Mouse (Mus musculus) MEL (cell line): ENCODE results near the gene Vasn. TPM values are rescaled to one million over a fixed set of nuclear protein-coding genes. Genes with fewer than 3 reads are reported as not detected.

Source experiments
- DNase-seq: peaks from one replicate; pipeline ENCODE4 v3.0.0; 2011; ENCODE audit warnings: low read depth, low spot score
- H3K27ac ChIP-seq: 2 replicates; pipeline ENCODE4 v1.5.1; 2012; ENCODE audit warnings: low read depth, mild to moderate bottlenecking, control low read depth, low read length, moderate library complexity; ENCODE audit not compliant: control insufficient read depth
- H3K27me3 ChIP-seq, 2 experiments: fragments of 150-350 bp in 1 of 2; sonication (generic) in 1 of 2; 2 replicates each; pipeline ENCODE4 v1.6.1; 2012; ENCODE audit warnings: low read length in 2 of 2, mild to moderate bottlenecking in 2 of 2, improper control_type of control experiment in 1 of 2, moderate library complexity in 1 of 2; ENCODE audit not compliant: insufficient read depth in 2 of 2, control insufficient read depth in 1 of 2
- H3K36me3 ChIP-seq, 2 experiments: 2 replicates each; pipeline ENCODE4 v1.6.1; 2012 to 2014; ENCODE audit warnings: low read length in 2 of 2, improper control_type of control experiment in 1 of 2, inconsistent platforms in 1 of 2, mild to moderate bottlenecking in 1 of 2; ENCODE audit not compliant: insufficient read depth in 2 of 2, control insufficient read depth in 1 of 2
- H3K4me1 ChIP-seq, 2 experiments: fragments of 150-350 bp in 1 of 2; sonication (generic) in 1 of 2; 2 replicates each; pipeline ENCODE4 v1.6.1; 2012; ENCODE audit warnings: low read length in 2 of 2, improper control_type of control experiment in 1 of 2, mild to moderate bottlenecking in 1 of 2; ENCODE audit not compliant: insufficient read depth in 2 of 2, control insufficient read depth in 1 of 2
- H3K4me3 ChIP-seq, 2 experiments: fragments of 150-350 bp in 1 of 2; sonication (generic) in 1 of 2; 2 replicates each; pipeline ENCODE4 v1.5.1; 2012; ENCODE audit warnings: low read depth in 2 of 2, low read length in 2 of 2, mild to moderate bottlenecking in 2 of 2, moderate library complexity in 2 of 2, control low read depth in 1 of 2, improper control_type of control experiment in 1 of 2; ENCODE audit not compliant: control insufficient read depth in 1 of 2, insufficient read depth in 1 of 2
- H3K79me2 ChIP-seq: 2 replicates; pipeline ENCODE4 v1.6.1; 2012; ENCODE audit warnings: mild to moderate bottlenecking, low read length, moderate library complexity; ENCODE audit not compliant: control insufficient read depth, poor library complexity, insufficient read depth
- H3K9ac ChIP-seq: 2 replicates; pipeline ENCODE4 v1.6.1; 2012; ENCODE audit warnings: low read depth, mild to moderate bottlenecking, control low read depth, low read length, moderate library complexity; ENCODE audit not compliant: control insufficient read depth, poor library complexity, severe bottlenecking
- H3K9me3 ChIP-seq: fragments of 150-350 bp; sonication (generic); replicated peaks from 2 replicates; pipeline ENCODE4 v1.6.1; 2012; ENCODE audit warnings: mild to moderate bottlenecking, low read length, improper control_type of control experiment, moderate library complexity; ENCODE audit not compliant: insufficient read depth
- BHLHE40 ChIP-seq: IDR thresholded peaks from 2 replicates; pipeline ENCODE4 v1.6.1; 2012; ENCODE audit warnings: low read depth, mild to moderate bottlenecking, inconsistent platforms, low read length, improper control_type of control experiment, borderline replicate concordance
- CHD1 ChIP-seq: IDR thresholded peaks from 2 replicates; pipeline ENCODE4 v1.6.1; 2012; ENCODE audit warnings: low read depth, mild to moderate bottlenecking, inconsistent platforms, low read length, improper control_type of control experiment
- CTCF ChIP-seq, 3 experiments: IDR thresholded peaks in 2 of 3; conservative IDR thresholded peaks in 1 of 3; 2 replicates each; pipeline ENCODE4 v1.5.1; 2011 to 2012; ENCODE audit warnings: low read length in 3 of 3, low read depth in 2 of 3, mild to moderate bottlenecking in 2 of 3, improper control_type of control experiment in 1 of 3, inconsistent platforms in 1 of 3, mixed read lengths in 1 of 3, moderate library complexity in 1 of 3; ENCODE audit not compliant: control insufficient read depth in 1 of 3, insufficient read depth in 1 of 3, poor library complexity in 1 of 3, severe bottlenecking in 1 of 3
- EP300 ChIP-seq, 2 experiments: IDR thresholded peaks; 2 replicates each; pipeline ENCODE4 v1.6.1; 2011; ENCODE audit warnings: improper control_type of control experiment in 2 of 2, low read length in 2 of 2, low read depth in 1 of 2, mild to moderate bottlenecking in 1 of 2
- ETS1 ChIP-seq: IDR thresholded peaks from 2 replicates; pipeline ENCODE4 v1.6.1; 2012; ENCODE audit warnings: low read depth, mild to moderate bottlenecking, inconsistent platforms, low read length, improper control_type of control experiment, moderate library complexity
- GABPA ChIP-seq: IDR thresholded peaks from 2 replicates; pipeline ENCODE4 v1.6.1; 2012; ENCODE audit warnings: low read depth, mild to moderate bottlenecking, inconsistent platforms, low read length, improper control_type of control experiment, moderate library complexity
- GATA1 ChIP-seq: IDR thresholded peaks from 2 replicates; pipeline ENCODE4 v1.6.1; 2011; ENCODE audit warnings: low read depth, low read length, improper control_type of control experiment
- HCFC1 ChIP-seq: IDR thresholded peaks from 2 replicates; pipeline ENCODE4 v1.6.1; 2012; ENCODE audit warnings: low read depth, mild to moderate bottlenecking, inconsistent platforms, low read length, improper control_type of control experiment, moderate library complexity
- MXI1 ChIP-seq: IDR thresholded peaks from 2 replicates; pipeline ENCODE4 v1.6.1; 2011; ENCODE audit warnings: mild to moderate bottlenecking, low read depth, low read length, improper control_type of control experiment
- MYB ChIP-seq: IDR thresholded peaks from 2 replicates; pipeline ENCODE4 v1.6.1; 2011; ENCODE audit warnings: mild to moderate bottlenecking, low read depth, low read length, improper control_type of control experiment
- MYC ChIP-seq: IDR thresholded peaks from 2 replicates; pipeline ENCODE4 v1.6.1; 2011; ENCODE audit warnings: low read depth, mild to moderate bottlenecking, low read length, improper control_type of control experiment, moderate library complexity
- RAD21 ChIP-seq: IDR thresholded peaks from 2 replicates; pipeline ENCODE4 v1.6.1; 2011; ENCODE audit warnings: mild to moderate bottlenecking, low read depth, low read length, improper control_type of control experiment
- RCOR1 ChIP-seq: IDR thresholded peaks from 2 replicates; pipeline ENCODE4 v1.6.1; 2012; ENCODE audit warnings: low read depth, mild to moderate bottlenecking, inconsistent platforms, low read length, improper control_type of control experiment
- UBTF ChIP-seq: IDR thresholded peaks from 2 replicates; pipeline ENCODE4 v1.6.1; 2012; ENCODE audit warnings: low read depth, mild to moderate bottlenecking, inconsistent platforms, low read length, improper control_type of control experiment, moderate library complexity, borderline replicate concordance; ENCODE audit not compliant: insufficient read depth
- ZKSCAN1 ChIP-seq: IDR thresholded peaks from 2 replicates; pipeline ENCODE4 v1.6.1; 2012; ENCODE audit warnings: low read depth, mild to moderate bottlenecking, inconsistent platforms, low read length, improper control_type of control experiment, moderate library complexity
- ZNF384 ChIP-seq: IDR thresholded peaks from 2 replicates; pipeline ENCODE4 v1.6.1; 2012; ENCODE audit warnings: low read depth, mild to moderate bottlenecking, inconsistent platforms, low read length, improper control_type of control experiment
- polyA plus RNA-seq, 2 experiments: library from polyadenylated mRNA; stranded (reverse) in 1 of 2; unstranded in 1 of 2; fragments of >175 nt in 1 of 2; fragments of >200 nt in 1 of 2; gene quantifications; 2 replicates each; pipeline versions ENCODE4 v1.2.1 to v1.2.4; 2012; ENCODE audit warnings: low replicate concordance in 2 of 2, low read depth in 1 of 2; ENCODE audit not compliant: insufficient read length in 2 of 2, insufficient read depth in 1 of 2, missing spikeins in 1 of 2
- total RNA-seq: library from RNA; depleted of rRNA; stranded (reverse); fragments of 300-350 nt; gene quantifications from 2 replicates; pipeline ENCODE4 v1.2.3, GENCODE M21; 2012

Gene Vasn
- total and polyA plus RNA-seq, 3 experiments: 0.19 to 3.1 TPM; not detected in 1

DNA sequence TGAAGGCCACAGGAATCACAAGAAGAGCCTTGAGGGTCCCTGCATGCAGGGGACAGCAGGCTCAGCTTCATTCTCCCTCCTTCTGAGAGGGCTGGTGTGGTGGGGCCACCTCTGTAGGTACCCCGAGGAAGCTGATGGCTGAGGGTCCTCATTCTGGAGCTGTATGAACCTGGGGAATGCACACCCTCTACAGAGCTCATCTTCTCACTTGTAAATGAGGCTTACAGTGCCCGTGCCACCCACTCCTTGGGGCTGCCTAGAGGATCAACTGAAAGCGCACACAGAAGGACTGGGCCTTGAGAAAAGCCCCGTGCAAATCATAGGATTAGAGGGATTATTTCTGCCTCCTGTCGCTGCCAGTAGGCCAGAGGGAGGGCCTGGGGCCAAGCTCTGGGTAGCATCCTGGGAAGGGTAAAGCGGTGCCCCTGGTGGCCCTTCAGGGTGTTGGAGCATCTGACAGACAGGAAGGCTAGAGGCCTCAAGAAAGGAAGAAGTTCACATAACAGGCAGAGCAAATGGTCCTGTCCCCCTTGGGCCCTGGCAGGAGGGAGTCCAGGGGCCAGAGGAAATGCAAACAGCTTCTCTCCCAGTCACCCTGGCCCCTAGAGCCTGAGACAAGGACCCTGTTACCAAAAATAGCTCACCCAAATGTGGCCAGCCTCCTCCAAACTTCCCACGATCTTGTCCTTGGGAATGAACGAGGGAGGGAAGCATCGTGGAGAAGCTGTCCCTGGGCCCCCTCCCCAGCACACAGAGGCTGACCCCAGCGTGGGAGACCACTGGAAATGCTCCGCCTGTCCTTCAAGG lies 16.2 kb downstream of the Vasn start:
- DNase-seq: no peak
- Histone ChIP-seq H3K9ac (no peak overlapping the region), H3K36me3 (peaks cover 0 to 2% of the 10 kb centered on the region in 2 experiments; a peak in 1 of 4 replicates), H3K4me1 (no peaks in the 10 kb centered on the region), H3K4me3 (no peak overlapping the region), H3K27ac (no peak overlapping the region), H3K9me3 (no peaks in the 10 kb centered on the region), H3K27me3 (no peaks in the 10 kb centered on the region), H3K79me2 (no peaks in the 10 kb centered on the region)
- TF ChIP-seq RCOR1: no peak
- peak in 1 of 3 experiments; percentile 3; a peak in 2 of 6 replicates for TF ChIP-seq CTCF (IDR thresholded peaks at IDR 0.05 in 2 of 3, conservative IDR thresholded peaks at IDR 0.05 in 1 of 3; ENCODE audit: control insufficient read depth in 1 of 3, insufficient read depth in 1 of 3, low read depth in 2 of 3, low read length in 3 of 3, poor library complexity in 1 of 3, severe bottlenecking in 1 of 3)
- TF ChIP-seq MYC: no peak
- TF ChIP-seq BHLHE40: no peak

DNA sequence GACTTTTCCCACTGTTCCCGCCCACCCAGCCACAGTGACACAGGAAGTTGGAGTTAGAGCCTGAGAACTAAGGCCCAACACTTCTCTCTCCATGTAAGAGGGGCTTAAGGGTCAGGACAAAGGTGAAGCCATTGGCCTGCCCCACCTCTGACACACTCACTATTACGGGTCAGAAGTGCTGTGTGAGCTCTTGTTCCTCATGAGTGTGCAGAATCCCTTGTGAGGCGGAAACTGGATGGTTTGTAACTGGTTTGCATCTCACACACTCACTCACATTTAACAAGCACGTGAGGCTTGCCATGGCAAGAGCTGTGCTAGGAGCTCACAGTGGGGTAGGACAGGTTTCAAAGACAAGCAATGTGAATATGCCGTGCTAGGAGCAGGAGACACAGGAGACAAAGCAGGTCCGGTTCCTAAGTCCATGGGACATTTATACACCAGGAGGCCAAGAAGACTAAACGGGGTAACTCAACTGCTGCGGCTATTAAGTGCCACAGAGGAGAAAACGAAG lies 16.9 kb downstream of the Vasn start:
- no peak overlapping the region for H3K4me3 ChIP-seq
- no peak for TF ChIP-seq MYC
- no peak for TF ChIP-seq MXI1
- TF ChIP-seq GABPA: no peak
- no peak for TF ChIP-seq GATA1
- no peak for TF ChIP-seq ZNF384
- TF ChIP-seq CHD1: no peak
- no peak for TF ChIP-seq CTCF (IDR thresholded peaks at IDR 0.05 in 2 of 3, conservative IDR thresholded peaks at IDR 0.05 in 1 of 3; ENCODE audit: control insufficient read depth in 1 of 3, insufficient read depth in 1 of 3, low read depth in 2 of 3, low read length in 3 of 3, poor library complexity in 1 of 3, severe bottlenecking in 1 of 3)
- no peak for TF ChIP-seq RAD21
- no peaks in the 10 kb centered on the region for H3K4me1 ChIP-seq
- H3K9ac ChIP-seq: no peak overlapping the region
- no peaks in the 10 kb centered on the region for H3K9me3 ChIP-seq
- no peak overlapping the region for H3K27ac ChIP-seq
- H3K79me2 ChIP-seq: no peaks in the 10 kb centered on the region
- DNase-seq: no peak
- no peaks in the 10 kb centered on the region for H3K27me3 ChIP-seq
- H3K36me3 ChIP-seq: peaks cover 0 to 2% of the 10 kb centered on the region in 2 experiments; a peak in 1 of 4 replicates

DNA sequence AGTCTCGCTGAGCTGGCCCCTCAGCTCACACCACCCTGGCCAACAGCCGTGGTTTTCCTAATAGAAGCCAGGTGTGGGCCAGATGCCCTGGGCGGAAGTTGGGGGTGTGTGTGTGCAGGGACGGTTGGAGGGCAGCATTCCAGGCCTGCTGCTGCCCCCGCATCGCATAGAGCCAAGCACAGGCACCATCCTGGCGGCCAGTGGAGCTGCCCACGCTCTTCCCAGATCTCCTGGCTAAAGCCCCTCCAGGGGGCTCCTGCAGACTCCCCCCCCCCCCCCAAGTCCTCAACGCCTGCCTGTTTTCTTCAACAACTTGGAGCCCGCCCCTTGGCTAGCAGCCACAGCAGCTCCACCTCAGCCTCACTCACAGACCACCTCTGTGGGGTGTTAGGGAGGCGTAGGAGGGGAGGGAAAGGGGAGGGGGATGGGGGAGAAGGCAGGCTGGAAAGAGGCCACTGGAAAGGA lies 19.1 kb downstream of the Vasn start:
- no peaks in the 10 kb centered on the region for H3K9me3 ChIP-seq
- TF ChIP-seq EP300 (IDR thresholded peaks at IDR 0.05; ENCODE audit: low read depth in 1 of 2, low read length in 2 of 2): no peak
- no peak for TF ChIP-seq UBTF
- no peak for TF ChIP-seq ETS1
- no peak for TF ChIP-seq RCOR1
- TF ChIP-seq MYB: no peak
- TF ChIP-seq ZKSCAN1: no peak
- TF ChIP-seq ZNF384: no peak
- no peak for TF ChIP-seq HCFC1
- H3K79me2 ChIP-seq: no peaks in the 10 kb centered on the region
- DNase-seq: no peak
- H3K36me3 ChIP-seq: peaks cover 0 to 2% of the 10 kb centered on the region in 2 experiments; a peak in 2 of 4 replicates
- no peak overlapping the region for H3K9ac ChIP-seq
- no peak overlapping the region for H3K27ac ChIP-seq
- no peaks in the 10 kb centered on the region for H3K27me3 ChIP-seq
- no peaks in the 10 kb centered on the region for H3K4me1 ChIP-seq
- H3K4me3 ChIP-seq: no peak overlapping the region
